In genomic region chr4:80864511-80864922, GRCm38 (mm10) we compare ENCODE assay signal across 8 mouse cellular contexts. TPM values are rescaled to one million over a fixed set of nuclear protein-coding genes. Genes with fewer than 3 reads are reported as not detected.
DNase-seq lines count a peak whose midpoint lies in the region; ATAC-seq lines count a peak whose summit lies in the region.

No protein-coding gene starts in this region.

- H3K36me3 ChIP-seq in embryonic facial prominence, embryonic 14.5 days (ENCODE audit: control insufficient read depth, insufficient read depth, low read length): no peaks in the 10 kb centered on the region
- no peaks in the 10 kb centered on the region for H3K36me3 ChIP-seq in hindbrain, embryonic 12.5 days
- H3K36me3 ChIP-seq in stomach, embryonic 15.5 days: no peaks in the 10 kb centered on the region

- ATAC-seq in embryonic facial prominence, embryonic 14.5 days (ENCODE audit: low read depth): peak; percentile 81
- ATAC-seq in hindbrain, embryonic 12.5 days (ENCODE audit: low FRiP score): peak; percentile 91
- ATAC-seq in stomach, embryonic 15.5 days (ENCODE audit: insufficient read depth, low FRiP score, low read depth): no peak; the same call in 1 of the 2 replicates

- 1% methylated on average over 17 of the region's 17 CpGs for WGBS in embryonic facial prominence, embryonic 14.5 days
- WGBS in hindbrain, embryonic 12.5 days: 1% methylated on average over 17 of the region's 17 CpGs
- WGBS in stomach, embryonic 15.5 days: 2% methylated on average over 17 of the region's 17 CpGs

- peak; percentile 73 for DNase-seq in layer of hippocampus, adult 11-12 months (ENCODE audit: low spot score)
- DNase-seq in layer of hippocampus, adult 9-10 months (ENCODE audit: low spot score): no peak
- DNase-seq in embryonic facial prominence, embryonic 14.5 days (ENCODE audit: low spot score): peak; percentile 83
- peak; percentile 57 to 62 for DNase-seq in left cerebral cortex, adult 8-10 months (ENCODE audit: low spot score in 2 of 2)
- DNase-seq in mesoderm, embryonic 11.5 days (ENCODE audit: low read depth, low spot score): peak; percentile 59
- DNase-seq in spleen, adult 18-20 months: no peak

- peak overlapping the region; percentile 34 for H3K4me3 ChIP-seq in embryonic facial prominence, embryonic 14.5 days (ENCODE audit: low read depth, low read length)
- peak overlapping the region; percentile 30 for H3K4me3 ChIP-seq in hindbrain, embryonic 12.5 days
- H3K4me3 ChIP-seq in stomach, embryonic 15.5 days (replicated peaks): peak overlapping the region; percentile 37

- no peaks in the 10 kb centered on the region for H3K9me3 ChIP-seq in embryonic facial prominence, embryonic 14.5 days (ENCODE audit: control insufficient read depth, low read length)
- no peaks in the 10 kb centered on the region for H3K9me3 ChIP-seq in hindbrain, embryonic 12.5 days (replicated peaks)
- H3K9me3 ChIP-seq in stomach, embryonic 15.5 days: no peaks in the 10 kb centered on the region

- H3K9ac ChIP-seq in embryonic facial prominence, embryonic 14.5 days (ENCODE audit: low read depth, low read length): peak overlapping the region; percentile 48
- H3K9ac ChIP-seq in hindbrain, embryonic 12.5 days: peak overlapping the region; percentile 41
- H3K9ac ChIP-seq in stomach, embryonic 15.5 days: peak overlapping the region; percentile 4; the same call in 1 of the 2 replicates

- H3K4me1 ChIP-seq in embryonic facial prominence, embryonic 14.5 days (ENCODE audit: control insufficient read depth, insufficient read depth, low read length): no peaks in the 10 kb centered on the region
- H3K4me1 ChIP-seq in hindbrain, embryonic 12.5 days: peaks cover 6% of the 10 kb centered on the region
- H3K4me1 ChIP-seq in stomach, embryonic 15.5 days: 0 out of 2 replicates have a peak, but pooled peaks cover 5% of the 10 kb centered on the region

- H3K4me2 ChIP-seq in embryonic facial prominence, embryonic 14.5 days (ENCODE audit: low read depth, low read length): peak overlapping the region; percentile 74
- peak overlapping the region; percentile 63 for H3K4me2 ChIP-seq in hindbrain, embryonic 12.5 days (replicated peaks)
- H3K4me2 ChIP-seq in stomach, embryonic 15.5 days: peak overlapping the region; percentile 70

- H3K27ac ChIP-seq in embryonic facial prominence, embryonic 14.5 days (replicated peaks; ENCODE audit: low read depth, low read length): no peak overlapping the region; the same call in 1 of the 2 replicates
- H3K27ac ChIP-seq in hindbrain, embryonic 12.5 days: peak overlapping the region; percentile 60; the same call in 1 of the 2 replicates
- H3K27ac ChIP-seq in stomach, embryonic 15.5 days: no peak overlapping the region

- H3K27me3 ChIP-seq in embryonic facial prominence, embryonic 14.5 days (replicated peaks; ENCODE audit: control insufficient read depth, insufficient read depth, low read length): no peaks in the 10 kb centered on the region
- H3K27me3 ChIP-seq in hindbrain, embryonic 12.5 days: no peaks in the 10 kb centered on the region
- no peaks in the 10 kb centered on the region for H3K27me3 ChIP-seq in stomach, embryonic 15.5 days (replicated peaks)

RNA-seq across cellular contexts. Expression of gene Tyrp1, which starts 30.6 kb away (rescaled TPM):
- 0.79 and 1.9 TPM in 2 replicates for polyA plus RNA-seq in embryonic facial prominence, embryonic 14.5 days (2014; fragmentation: Nextera tagmentation; extraction: Ambion mirVana)
- 0.23 TPM in 1 of 2 replicates, not detected in the other for polyA plus RNA-seq in hindbrain, embryonic 12.5 days (2016; fragmentation: Nextera tagmentation; extraction: Ambion mirVana)
- total RNA-seq in left cerebral cortex, adult 8-10 months (2022): under 1 TPM in 2 of 4 experiments, not detected in 2; 0.33 to 0.34 TPM
- not detected in 2 replicates for polyA plus RNA-seq in stomach, embryonic 15.5 days (2015; fragmentation: Nextera tagmentation; extraction: Ambion mirVana)

RNA-seq across cellular contexts. Expression of gene Lurap1l, which starts 45.9 kb away (rescaled TPM):
- 14.6 and 14.8 TPM in 2 replicates for polyA plus RNA-seq in embryonic facial prominence, embryonic 14.5 days (2014; fragmentation: Nextera tagmentation; extraction: Ambion mirVana)
- polyA plus RNA-seq in hindbrain, embryonic 12.5 days (2016; fragmentation: Nextera tagmentation; extraction: Ambion mirVana): 6.6 and 6.9 TPM in 2 replicates
- 1 to 10 TPM; 8.2 to 9.2 (median 8.4) TPM for total RNA-seq in left cerebral cortex, adult 8-10 months (2022)
- 33.9 and 37.3 TPM in 2 replicates for polyA plus RNA-seq in stomach, embryonic 15.5 days (2015; fragmentation: Nextera tagmentation; extraction: Ambion mirVana)

Comparison
In these comparisons a context has a peak if more than half of its experiments do, and no peak if none do; other contexts are left out.
1. DNase-seq: peak in layer of hippocampus, adult 11-12 months (single experiment), embryonic facial prominence, embryonic 14.5 days (single experiment), left cerebral cortex, adult 8-10 months (2 of 2) and mesoderm, embryonic 11.5 days (single experiment); none in layer of hippocampus, adult 9-10 months (single experiment) and spleen, adult 18-20 months (0 of 2).
2. Peak in every context shown above with its lines, with median percentiles within 50 percentile points of each other: H3K4me2 ChIP-seq, H3K4me3 ChIP-seq and H3K9ac ChIP-seq.